Mouse (Mus musculus) neural tube, embryonic 15.5 days (tissue): ENCODE measurements around the gene 2010111I01Rik. TPM values are rescaled to one million over a fixed set of nuclear protein-coding genes. Genes with fewer than 3 reads are reported as not detected.

Experiments
- ATAC-seq: fragments of 200-750 bp; cut with Nextera tagmentation; 2 replicates; pipeline ENCODE4 v1.8.0; 2017; ENCODE audit warnings: mild to moderate bottlenecking, moderate TSS enrichment, moderate library complexity; ENCODE audit not compliant: low FRiP score
- H3K27ac ChIP-seq: fragments of 300-500 bp; sonication (generic); replicated peaks from 2 replicates; pipeline ENCODE4 v1.5.1; 2015; ENCODE audit warnings: mild to moderate bottlenecking, inconsistent platforms
- H3K27me3 ChIP-seq: fragments of 300-500 bp; sonication (generic); replicated peaks from 2 replicates; pipeline ENCODE4 v1.6.1; 2015; ENCODE audit warnings: inconsistent platforms
- H3K36me3 ChIP-seq: fragments of 300-500 bp; sonication (generic); 2 replicates; pipeline ENCODE4 v1.6.1; 2015; ENCODE audit warnings: inconsistent platforms
- H3K4me1 ChIP-seq: fragments of 300-500 bp; sonication (generic); 2 replicates; pipeline ENCODE4 v1.6.1; 2015; ENCODE audit warnings: inconsistent platforms
- H3K4me2 ChIP-seq: fragments of 300-500 bp; sonication (generic); 2 replicates; pipeline ENCODE4 v1.6.1; 2015; ENCODE audit warnings: inconsistent platforms, mild to moderate bottlenecking, moderate library complexity
- H3K4me3 ChIP-seq: fragments of 300-500 bp; sonication (generic); replicated peaks from 2 replicates; pipeline ENCODE4 v1.5.1; 2015; ENCODE audit warnings: mild to moderate bottlenecking, inconsistent platforms
- H3K9ac ChIP-seq: fragments of 300-500 bp; sonication (generic); replicated peaks from 2 replicates; pipeline ENCODE4 v1.6.1; 2015; ENCODE audit warnings: mild to moderate bottlenecking, inconsistent platforms
- H3K9me3 ChIP-seq: fragments of 300-500 bp; sonication (generic); replicated peaks from 2 replicates; pipeline ENCODE4 v1.6.1; 2016; ENCODE audit warnings: inconsistent platforms
- WGBS: fragments of 180-500 bp; shearing (Covaris S2); methylation state at CpG from one replicate; pipeline ENCODE4 v1.1.7; 2015; ENCODE audit warnings: mixed read lengths; 5-methylcytosine and 5-hydroxymethylcytosine counted together
- polyA plus RNA-seq: library from polyadenylated mRNA; unstranded; fragments of >200 nt; fragmentation: Nextera tagmentation; extraction: Ambion mirVana; gene quantifications from 2 replicates; pipeline ENCODE4 v1.2.1, GENCODE M21; 2015

2010111I01Rik gene
- polyA plus RNA-seq, 1 experiment from 2014 or later: 36.1 TPM

DNA sequence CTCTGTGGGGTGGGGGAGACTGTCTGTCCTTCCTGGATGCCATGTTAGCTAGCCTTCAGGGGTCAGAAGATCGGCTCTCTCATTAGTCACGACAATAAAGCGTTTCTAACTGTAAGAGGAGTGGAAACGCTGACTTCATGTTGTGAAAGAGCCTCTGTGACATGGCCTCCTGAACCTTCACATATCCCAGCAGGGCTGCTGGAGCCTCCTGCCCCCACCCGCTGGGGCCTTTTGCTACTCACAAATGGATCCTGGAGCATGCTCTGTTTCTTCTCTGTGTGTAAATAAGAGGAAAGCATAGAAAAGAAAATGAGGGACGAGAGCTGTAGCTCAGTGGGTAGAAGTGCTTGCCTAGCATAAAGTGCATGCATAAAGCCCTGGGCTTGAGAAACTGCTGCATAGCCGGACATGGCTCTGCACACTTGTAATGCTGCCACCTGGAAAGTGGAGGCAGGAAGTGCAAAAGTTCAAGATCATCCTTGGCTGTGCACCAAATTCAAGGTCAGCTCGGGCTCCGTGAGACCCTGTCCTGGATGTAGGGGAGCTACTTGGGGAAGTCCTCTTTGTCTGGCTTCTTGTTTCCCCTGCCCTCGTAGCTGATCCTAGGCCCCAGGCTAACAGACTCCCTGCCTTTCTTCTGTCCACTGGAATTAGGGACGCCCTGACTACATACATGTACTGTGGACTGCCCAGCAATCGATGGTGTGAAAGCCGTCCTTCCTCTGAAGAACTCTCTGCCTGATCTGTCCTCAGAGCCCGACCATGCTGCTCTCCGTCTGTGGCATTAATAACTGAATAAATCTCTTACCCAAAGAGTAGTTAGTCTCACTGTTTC lies 329.9 kb downstream of the 2010111I01Rik start:
- Histone ChIP-seq H3K9me3 (no peaks in the 10 kb centered on the region), H3K9ac (no peak overlapping the region)

DNA sequence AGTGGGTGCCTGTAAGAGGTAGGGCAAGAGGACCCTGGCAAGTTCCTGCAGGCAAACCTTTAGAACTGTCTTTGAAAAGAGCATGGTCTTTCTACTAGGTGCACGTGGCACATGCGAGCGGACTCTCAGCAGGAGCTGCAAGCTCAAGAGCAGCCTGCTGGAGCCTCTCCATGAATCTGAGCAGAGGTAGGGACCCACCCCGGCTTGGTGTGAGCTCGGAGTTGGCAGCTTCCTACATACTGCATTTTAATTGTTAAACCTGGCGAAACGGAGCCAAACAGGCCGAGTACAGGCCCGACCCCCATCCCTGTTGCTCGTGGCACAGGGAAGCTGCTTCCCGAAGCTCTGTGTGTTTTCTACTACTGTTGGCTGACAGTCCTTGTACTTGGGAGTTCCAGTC lies 331.6 kb downstream of the 2010111I01Rik start:
- WGBS: 86% methylated on average over 11 of the region's 11 CpGs
- H3K27ac ChIP-seq: no peak overlapping the region

More for the DNA sequence above, 329.9 kb downstream of the 2010111I01Rik start:
- no peak for ATAC-seq
- H3K4me2 ChIP-seq: no peak overlapping the region
- H3K27me3 ChIP-seq: no peaks in the 10 kb centered on the region
- H3K4me3 ChIP-seq: no peak overlapping the region
- peaks cover 23% of the 10 kb centered on the region for H3K4me1 ChIP-seq
- H3K27ac ChIP-seq: peak overlapping the region; percentile 38
- peaks cover 21% of the 10 kb centered on the region for H3K36me3 ChIP-seq
- 20% methylated on average over 15 of the region's 15 CpGs for WGBS

DNA sequence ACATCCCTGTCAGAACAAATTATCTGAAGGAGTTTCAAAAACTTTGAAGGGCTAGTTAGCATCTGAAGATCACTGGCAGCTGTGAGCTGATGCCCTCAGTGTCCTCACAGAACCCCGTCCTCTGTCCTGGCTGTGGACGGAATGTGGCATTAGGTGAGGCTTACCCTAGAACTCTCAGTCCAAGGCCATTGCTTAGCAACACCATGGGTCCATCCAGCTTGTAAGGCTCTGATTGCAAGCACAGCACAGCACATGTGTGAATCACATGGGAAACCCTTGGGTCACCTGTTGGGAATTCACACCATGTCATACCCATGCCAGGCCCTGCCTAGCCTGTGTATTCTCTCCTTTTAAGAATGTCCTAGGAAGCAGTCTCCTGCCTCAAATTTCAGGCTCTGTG lies 332.3 kb downstream of the 2010111I01Rik start:
- Histone ChIP-seq H3K9ac (no peak overlapping the region), H3K4me1 (peaks cover 26% of the 10 kb centered on the region), H3K4me2 (no peak overlapping the region), H3K9me3 (no peaks in the 10 kb centered on the region), H3K27ac (no peak overlapping the region), H3K27me3 (no peaks in the 10 kb centered on the region), H3K36me3 (peaks cover 25% of the 10 kb centered on the region), H3K4me3 (no peak overlapping the region)
- 88% methylated on average over 2 of the region's 2 CpGs for WGBS
- ATAC-seq: no peak

More for the DNA sequence above, 331.6 kb downstream of the 2010111I01Rik start:
- Histone ChIP-seq H3K27me3 (no peaks in the 10 kb centered on the region), H3K9ac (no peak overlapping the region), H3K4me3 (no peak overlapping the region), H3K4me2 (no peak overlapping the region), H3K36me3 (peaks cover 22% of the 10 kb centered on the region), H3K4me1 (peaks cover 19% of the 10 kb centered on the region), H3K9me3 (no peaks in the 10 kb centered on the region)
- ATAC-seq: no peak

DNA sequence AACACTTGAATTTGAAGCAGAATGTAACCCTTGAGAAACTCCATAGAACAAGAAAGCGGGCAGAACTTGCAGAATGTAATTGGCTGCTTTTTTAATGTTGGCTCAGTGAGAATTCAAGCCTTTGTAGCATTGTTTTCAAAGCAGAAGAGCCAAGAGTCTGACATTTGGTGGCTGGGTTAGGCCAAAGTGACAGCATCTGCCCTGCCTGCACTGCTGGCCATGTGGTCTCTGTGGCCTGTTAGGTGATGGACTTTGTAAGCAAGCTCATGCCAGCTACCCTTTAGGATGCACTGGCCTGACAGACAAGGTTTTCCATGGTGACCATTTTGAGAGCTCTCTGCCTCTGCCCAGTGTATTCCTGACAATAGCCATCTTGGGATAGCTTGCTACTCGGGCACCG lies 333.2 kb downstream of the 2010111I01Rik start:
- Histone ChIP-seq H3K27ac (0 out of 2 replicates have a peak overlapping the region, but pooled peaks have one; percentile 18), H3K9ac (no peak overlapping the region), H3K9me3 (no peaks in the 10 kb centered on the region), H3K27me3 (no peaks in the 10 kb centered on the region), H3K36me3 (peaks cover 25% of the 10 kb centered on the region), H3K4me1 (peaks cover 26% of the 10 kb centered on the region), H3K4me3 (no peak overlapping the region), H3K4me2 (no peak overlapping the region)
- WGBS: 74% methylated on average over 3 of the region's 3 CpGs
- no peak for ATAC-seq

DNA sequence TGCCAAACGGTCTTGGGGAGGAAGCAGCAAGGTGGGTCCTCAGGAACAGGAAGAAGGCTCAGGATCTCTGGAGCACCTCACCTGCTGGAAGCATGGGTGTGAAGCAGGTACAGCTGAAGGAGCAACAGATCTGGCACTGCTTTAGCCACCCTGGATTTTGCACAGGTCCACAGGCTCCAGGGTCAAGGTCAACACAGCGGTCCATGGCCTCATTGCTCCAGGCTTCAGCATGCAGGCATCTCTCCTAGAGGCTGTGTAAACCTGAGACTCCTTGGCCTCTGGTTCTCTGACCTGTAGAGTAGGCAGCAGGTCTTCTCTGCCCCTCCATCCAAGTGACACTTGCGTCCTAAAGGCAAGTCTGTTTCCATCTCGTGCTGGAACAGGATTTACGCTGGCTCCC lies 334.2 kb downstream of the 2010111I01Rik start:
- Histone ChIP-seq H3K9me3 (no peaks in the 10 kb centered on the region), H3K4me3 (no peak overlapping the region), H3K9ac (no peak overlapping the region), H3K4me2 (no peak overlapping the region), H3K4me1 (peaks cover 21% of the 10 kb centered on the region), H3K27ac (no peak overlapping the region), H3K27me3 (no peaks in the 10 kb centered on the region), H3K36me3 (peaks cover 25% of the 10 kb centered on the region)
- no peak for ATAC-seq
- WGBS: 92% methylated on average over 5 of the region's 5 CpGs

DNA sequence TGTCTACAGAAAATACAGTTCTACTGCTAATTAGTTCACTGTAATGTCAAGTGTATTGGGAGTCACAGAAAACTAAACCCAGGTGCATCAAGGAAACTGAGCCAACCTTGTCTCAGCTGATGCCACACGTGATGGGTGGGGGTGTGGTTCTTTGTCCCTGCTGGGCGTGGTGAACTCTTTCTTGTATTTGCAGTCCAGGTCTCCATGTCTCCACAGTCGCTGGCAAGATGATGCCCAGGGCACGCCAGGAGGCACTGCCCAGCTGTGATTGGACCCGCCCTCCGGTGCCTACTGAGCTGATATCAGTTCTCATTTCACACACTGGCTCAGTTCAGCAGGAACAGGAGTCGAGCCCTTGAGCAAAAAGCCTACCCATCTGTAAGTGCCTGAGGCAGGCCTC lies 336.2 kb downstream of the 2010111I01Rik start:
- Histone ChIP-seq H3K36me3 (peaks cover 25% of the 10 kb centered on the region), H3K4me3 (no peak overlapping the region), H3K27ac (no peak overlapping the region), H3K9ac (no peak overlapping the region), H3K4me1 (peaks cover 29% of the 10 kb centered on the region), H3K27me3 (no peaks in the 10 kb centered on the region), H3K4me2 (no peak overlapping the region), H3K9me3 (no peaks in the 10 kb centered on the region)
- WGBS: 69% methylated on average over 7 of the region's 7 CpGs
- no peak for ATAC-seq

DNA sequence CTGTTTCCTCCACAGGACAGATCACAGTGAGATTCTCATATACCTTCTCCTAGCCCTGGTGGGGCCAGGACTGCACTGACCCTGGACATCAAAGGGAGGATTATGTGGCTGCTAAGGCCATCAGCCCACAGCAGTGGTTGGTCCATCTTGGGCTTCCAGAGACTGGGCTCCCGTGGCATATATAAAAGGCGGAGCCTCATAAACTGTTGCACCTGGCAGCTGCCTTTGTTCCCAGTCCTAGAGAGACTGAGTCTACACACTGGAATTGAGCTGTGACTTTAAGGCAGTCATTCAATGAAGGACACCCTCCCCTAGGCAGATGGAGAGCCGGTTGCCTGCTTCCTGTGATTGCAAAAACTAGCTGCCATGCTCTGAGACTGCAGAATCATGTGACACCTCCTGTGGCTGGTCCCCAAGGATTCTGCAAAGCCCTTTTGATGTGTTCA lies 337.1 kb downstream of the 2010111I01Rik start:
- Histone ChIP-seq H3K36me3 (peaks cover 25% of the 10 kb centered on the region), H3K4me1 (peaks cover 31% of the 10 kb centered on the region), H3K9ac (no peak overlapping the region), H3K27ac (0 out of 2 replicates have a peak overlapping the region, but pooled peaks have one; percentile 33), H3K4me2 (no peak overlapping the region), H3K27me3 (no peaks in the 10 kb centered on the region), H3K4me3 (no peak overlapping the region), H3K9me3 (no peaks in the 10 kb centered on the region)
- 16% methylated on average over 3 of the region's 3 CpGs for WGBS
- ATAC-seq: no peak

DNA sequence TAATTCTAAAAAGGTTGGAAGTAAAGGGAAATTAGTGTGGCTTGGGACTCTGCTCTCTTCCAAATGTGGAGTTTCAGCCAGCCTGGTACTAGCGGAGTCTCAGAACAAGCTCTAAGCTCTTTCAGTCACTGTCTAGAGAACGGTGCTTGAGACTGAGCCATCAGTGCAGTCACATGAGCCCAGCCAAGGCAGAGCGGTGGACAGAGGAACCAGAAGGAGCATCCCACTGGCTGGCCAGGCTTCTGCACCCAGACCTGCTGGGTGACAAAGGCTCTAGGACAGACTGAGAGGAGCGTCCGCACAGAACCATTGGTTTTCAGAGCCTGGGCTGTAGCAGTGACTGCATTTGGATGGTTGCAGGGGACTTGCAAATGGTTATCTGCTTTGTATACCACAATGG lies 337.7 kb downstream of the 2010111I01Rik start:
- no peak overlapping the region for H3K27ac ChIP-seq
- ATAC-seq: no peak
- H3K4me1 ChIP-seq: peaks cover 31% of the 10 kb centered on the region
- no peak overlapping the region for H3K4me3 ChIP-seq
- peaks cover 25% of the 10 kb centered on the region for H3K36me3 ChIP-seq
- no peak overlapping the region for H3K9ac ChIP-seq
- H3K27me3 ChIP-seq: no peaks in the 10 kb centered on the region
- H3K4me2 ChIP-seq: no peak overlapping the region
- WGBS: 79% methylated on average over 5 of the region's 5 CpGs
- H3K9me3 ChIP-seq: no peaks in the 10 kb centered on the region

DNA sequence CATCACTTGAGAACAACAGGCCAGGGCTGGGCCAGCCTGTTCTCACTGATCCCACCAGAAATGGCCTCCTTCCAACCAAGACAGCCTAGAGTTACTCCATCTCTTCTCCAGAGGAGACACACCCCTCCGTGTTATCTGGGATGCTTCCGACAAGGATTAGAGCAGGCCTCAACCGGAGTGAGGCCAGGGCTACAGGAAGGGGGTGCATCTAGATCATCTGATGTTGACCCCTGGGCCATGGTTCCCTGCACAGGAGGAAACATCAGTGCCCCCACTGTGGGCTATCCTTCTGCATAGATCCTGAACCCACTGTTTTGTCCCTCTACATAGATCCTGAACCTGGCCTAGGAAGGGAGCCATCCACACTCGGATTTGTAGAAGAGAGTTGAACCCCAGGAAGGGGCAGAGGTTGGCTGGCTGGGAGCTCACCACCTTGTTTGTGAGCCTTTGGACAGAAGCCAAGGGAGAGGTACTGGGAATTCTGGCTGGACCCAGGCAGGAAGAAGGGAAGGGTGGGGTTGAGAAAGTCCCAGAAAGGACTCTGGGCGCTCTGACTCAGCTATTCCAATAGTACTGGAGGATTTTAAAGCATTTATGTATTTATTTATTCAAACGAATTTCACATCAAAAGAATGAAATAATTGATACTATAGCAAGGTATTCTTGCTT lies 339.6 kb downstream of the 2010111I01Rik start:
- H3K27me3 ChIP-seq: no peaks in the 10 kb centered on the region
- H3K4me2 ChIP-seq: no peak overlapping the region
- H3K9me3 ChIP-seq: no peaks in the 10 kb centered on the region
- H3K36me3 ChIP-seq: peaks cover 10% of the 10 kb centered on the region
- no peak overlapping the region for H3K9ac ChIP-seq
- 65% methylated on average over 6 of the region's 6 CpGs for WGBS
- 0 out of 2 replicates have a peak overlapping the region, but pooled peaks have one; percentile 57 for H3K27ac ChIP-seq
- no peak for ATAC-seq
- H3K4me3 ChIP-seq: no peak overlapping the region
- H3K4me1 ChIP-seq: peaks cover 31% of the 10 kb centered on the region

DNA sequence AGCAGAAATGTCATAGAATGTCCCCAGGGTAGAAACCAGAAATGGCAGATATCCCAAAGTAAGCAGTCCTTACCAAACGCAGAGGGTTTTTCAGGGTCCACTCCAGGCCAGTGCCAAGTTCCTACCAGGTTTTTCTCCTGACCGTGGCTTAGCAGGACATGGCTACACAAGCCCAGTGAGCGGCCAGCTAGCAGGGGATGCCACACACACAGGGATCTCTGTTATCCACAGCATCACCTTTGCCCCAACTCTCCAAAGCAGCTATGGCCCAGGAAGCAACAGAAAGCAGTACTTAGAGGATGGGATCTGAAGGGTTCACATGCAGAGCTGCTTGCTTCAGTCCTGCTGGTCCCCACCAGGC lies 340.1 kb downstream of the 2010111I01Rik start:
- peak; percentile 13; the same call in 1 of the 2 replicates for ATAC-seq

DNA sequence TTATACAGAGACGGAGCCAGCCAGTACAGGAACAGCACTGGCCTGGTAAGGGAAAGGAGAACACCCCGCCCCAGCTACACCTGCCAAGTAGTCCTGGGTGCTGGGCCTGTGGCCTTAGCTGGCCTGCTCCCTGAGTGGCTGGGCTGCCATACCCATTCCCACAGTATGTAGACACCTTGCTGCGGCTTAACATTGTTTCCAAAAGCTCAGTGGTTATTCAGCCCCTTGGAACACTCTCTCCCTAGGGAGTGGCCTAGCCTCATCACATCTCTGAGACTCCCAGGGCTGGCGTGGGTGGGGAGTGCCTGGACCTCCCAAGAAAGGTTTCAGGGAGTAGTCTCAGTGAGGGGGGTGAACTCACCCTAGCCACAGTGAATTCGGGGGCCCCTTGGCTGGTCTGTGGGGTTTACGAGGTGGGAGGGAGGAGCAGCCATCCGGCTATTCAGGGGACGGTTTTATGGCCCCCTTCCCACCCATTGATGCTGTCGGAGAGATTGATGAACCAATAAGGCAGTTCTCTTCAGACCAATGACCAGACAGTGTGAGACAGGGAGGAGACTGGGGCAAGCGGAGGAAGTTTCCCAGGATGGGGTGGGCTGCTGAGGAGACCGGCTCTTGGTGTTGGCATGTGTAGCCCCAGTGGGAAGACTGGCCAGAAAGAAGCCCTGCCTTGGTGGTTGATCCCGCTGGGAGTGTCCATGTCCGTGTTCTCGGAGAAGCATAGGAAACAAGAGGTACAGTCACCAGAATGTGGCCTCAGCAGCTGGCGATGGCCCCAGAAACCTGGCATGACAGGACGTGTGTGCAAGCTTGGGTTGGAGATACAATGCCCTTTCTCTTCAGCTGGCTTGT lies 340.7 kb downstream of the 2010111I01Rik start:
- ATAC-seq: peak; percentile 71
- peaks cover 31% of the 10 kb centered on the region for H3K4me1 ChIP-seq
- H3K9me3 ChIP-seq: no peaks in the 10 kb centered on the region
- no peak overlapping the region for H3K9ac ChIP-seq
- 14% methylated on average over 16 of the region's 16 CpGs for WGBS
- H3K4me2 ChIP-seq: no peak overlapping the region
- peaks cover 10% of the 10 kb centered on the region; the same call in 1 of the 2 replicates for H3K36me3 ChIP-seq
- H3K27ac ChIP-seq: peak overlapping the region; percentile 77
- H3K27me3 ChIP-seq: no peaks in the 10 kb centered on the region
- no peak overlapping the region for H3K4me3 ChIP-seq

More for the DNA sequence above, 340.1 kb downstream of the 2010111I01Rik start:
- H3K36me3 ChIP-seq: peaks cover 10% of the 10 kb centered on the region; the same call in 1 of the 2 replicates
- H3K4me2 ChIP-seq: no peak overlapping the region
- no peak overlapping the region for H3K4me3 ChIP-seq
- no peak overlapping the region for H3K9ac ChIP-seq
- peak overlapping the region; percentile 57 for H3K27ac ChIP-seq
- peaks cover 31% of the 10 kb centered on the region for H3K4me1 ChIP-seq
- H3K27me3 ChIP-seq: no peaks in the 10 kb centered on the region
- WGBS: 21% methylated on average over 3 of the region's 3 CpGs
- no peaks in the 10 kb centered on the region for H3K9me3 ChIP-seq
